Mouse (Mus musculus): Measurements from ENCODE around the gene Ankrd45.

DNA sequence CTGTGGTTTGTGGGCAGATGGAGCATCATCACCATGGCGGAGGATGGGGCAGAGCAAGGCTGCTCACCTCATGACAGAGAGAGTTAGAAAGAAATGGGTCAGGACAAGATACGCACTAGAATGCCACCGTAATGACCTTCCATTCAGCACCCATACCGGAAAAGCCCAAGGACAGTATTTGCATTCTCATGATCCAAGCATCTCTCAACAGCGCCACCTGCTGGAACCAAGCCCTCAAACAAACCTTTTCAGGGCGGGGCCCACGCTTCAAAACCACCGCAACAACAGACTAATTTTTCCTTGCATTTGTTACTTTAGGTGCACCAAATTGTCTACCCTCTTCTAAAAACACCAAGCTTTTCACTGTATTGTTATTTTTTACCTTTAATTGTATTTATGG lies 38.2 kb downstream of the Ankrd45 start:
- TF ChIP-seq POLR2A (IDR thresholded peaks at IDR 0.05; ENCODE audit: insufficient read length, low read depth) (no peak), USF1 (IDR thresholded peaks at IDR 0.05; ENCODE audit: low read depth) (no peak), E2F4 (IDR thresholded peaks at IDR 0.05; ENCODE audit: insufficient read depth) (no peak), MAX (IDR thresholded peaks at IDR 0.05; ENCODE audit: low read depth) (no peak), POLR2AphosphoS2 (IDR thresholded peaks at IDR 0.05; ENCODE audit: insufficient read length, low read depth) (no peak), MYOD1 (IDR thresholded peaks at IDR 0.05; ENCODE audit: control insufficient read depth in 1 of 3, insufficient read length in 2 of 3, low read depth in 2 of 3) (no peak), CEBPB (IDR thresholded peaks at IDR 0.05; ENCODE audit: insufficient read depth, poor library complexity, severe bottlenecking) (no peak), SRF (IDR thresholded peaks at IDR 0.05; ENCODE audit: control insufficient read depth, insufficient read length, low read depth) (no peak), TCF12 (IDR thresholded peaks at IDR 0.05; ENCODE audit: insufficient read depth, poor library complexity, severe bottlenecking) (no peak), MYOG (IDR thresholded peaks at IDR 0.05; ENCODE audit: control insufficient read depth in 1 of 3, insufficient read depth in 1 of 3, insufficient read length in 2 of 3, low read depth in 2 of 3) (no peak), TCF3 (IDR thresholded peaks at IDR 0.05; ENCODE audit: insufficient read length, low read depth) (no peak)

All from myocyte (in vitro differentiated cells).